Mouse (Mus musculus) left cerebral cortex, postnatal 14 days (tissue): Measurements from ENCODE around the gene Gm3417. TPM values are rescaled to one million over a fixed set of nuclear protein-coding genes. Genes with fewer than 3 reads are reported as not detected.
"Not testable (repeated sequence)": the region's sequence is repeated elsewhere in the genome, so short reads cannot be mapped to it uniquely, and the experiment has no call there.

Source experiments
- DNase-seq, 2 experiments: peaks; one replicate each; pipeline ENCODE4 v3.0.0; 2021 to 2022; ENCODE audit warnings: low spot score in 2 of 2, mixed read lengths in 1 of 2
- intact Hi-C: fragments of 180-260 bp; cut with DNase I; formaldehyde crosslinking; loops from one replicate; pipeline ENCODE4 v1.15.1; 2025
- long read RNA-seq, 2 experiments: library from polyadenylated mRNA; stranded (forward); transcript quantifications; one replicate each; pipeline ENCODE4 v2.0.0; 2021
- total RNA-seq, 2 experiments: library from RNA; stranded (reverse); gene quantifications; 2 replicates each; pipeline ENCODE4 v1.2.3; 2021

The Gm3417 gene
- not detected for total RNA-seq
- long read RNA-seq, experiment 1, partial matches to known transcripts: 0 of 2 reads
- long read RNA-seq, experiment 1, other reads (novel, unspliced or antisense): 2 of 2 reads
- long read RNA-seq, experiment 2: 0 reads

DNA sequence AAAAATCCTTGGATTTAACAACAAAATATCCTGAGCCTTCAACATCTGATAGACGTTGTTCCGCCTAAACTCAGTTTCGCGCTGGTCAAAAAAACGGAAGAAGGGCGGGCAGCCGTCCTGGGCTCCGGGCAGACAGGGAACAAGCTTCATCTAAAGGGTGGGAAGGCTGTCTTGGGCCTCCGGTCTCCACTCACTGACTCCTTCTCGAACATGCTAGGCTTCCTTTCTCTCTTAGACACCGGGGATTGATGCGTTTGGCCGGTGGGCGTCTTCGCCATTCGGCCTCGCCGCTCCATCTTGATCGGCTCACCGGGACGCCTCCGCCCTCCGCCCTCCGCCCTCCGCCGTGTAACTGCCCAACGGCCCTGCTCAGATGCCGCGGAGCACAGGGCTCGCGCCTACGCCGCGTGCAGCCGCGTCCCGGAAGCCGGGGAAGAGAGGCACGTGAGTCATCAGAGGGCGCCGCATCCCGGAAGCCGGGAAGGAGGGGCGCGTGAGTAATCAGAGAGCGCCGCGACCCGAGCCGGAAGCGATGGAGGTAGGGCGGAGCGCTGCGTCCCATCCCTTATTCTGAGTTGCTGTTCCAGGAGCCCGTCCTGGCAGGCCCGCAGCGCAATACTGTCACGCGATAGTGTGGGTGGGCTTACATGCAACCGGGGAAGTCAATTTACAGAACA is at the start of gene Gm3417, which contains the start of gene 9030025P20Rik:
TSS of gene Gm3417 (minus strand) at position 429 of the 677 bp plus-strand sequence.
TSS of gene 9030025P20Rik (plus strand) at position 107 of the 677 bp plus-strand sequence.
- DNase-seq, intact Hi-C loops: not testable (repeated sequence)

DNA sequence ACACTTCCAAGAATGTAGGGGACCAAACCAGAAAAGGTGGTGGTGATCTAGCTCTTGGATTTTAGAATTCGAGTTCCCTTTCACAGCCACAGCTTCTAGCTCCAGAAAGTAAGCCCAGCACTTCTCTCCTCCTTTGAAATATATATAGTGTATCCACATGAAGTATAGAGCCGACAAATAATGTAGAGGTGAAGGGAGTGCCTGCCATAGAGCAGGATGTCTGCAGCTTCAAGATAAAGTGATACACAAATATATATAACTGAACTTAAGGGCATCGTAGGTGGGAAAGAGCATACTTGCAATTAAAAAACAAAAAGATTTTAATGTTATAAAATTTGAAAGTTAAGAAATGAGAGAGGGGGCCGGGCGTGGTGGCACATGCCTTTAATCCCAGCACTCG is 46.9 kb upstream of the Gm3417 start:
- intact Hi-C loops, DNase-seq: not testable (repeated sequence)

DNA sequence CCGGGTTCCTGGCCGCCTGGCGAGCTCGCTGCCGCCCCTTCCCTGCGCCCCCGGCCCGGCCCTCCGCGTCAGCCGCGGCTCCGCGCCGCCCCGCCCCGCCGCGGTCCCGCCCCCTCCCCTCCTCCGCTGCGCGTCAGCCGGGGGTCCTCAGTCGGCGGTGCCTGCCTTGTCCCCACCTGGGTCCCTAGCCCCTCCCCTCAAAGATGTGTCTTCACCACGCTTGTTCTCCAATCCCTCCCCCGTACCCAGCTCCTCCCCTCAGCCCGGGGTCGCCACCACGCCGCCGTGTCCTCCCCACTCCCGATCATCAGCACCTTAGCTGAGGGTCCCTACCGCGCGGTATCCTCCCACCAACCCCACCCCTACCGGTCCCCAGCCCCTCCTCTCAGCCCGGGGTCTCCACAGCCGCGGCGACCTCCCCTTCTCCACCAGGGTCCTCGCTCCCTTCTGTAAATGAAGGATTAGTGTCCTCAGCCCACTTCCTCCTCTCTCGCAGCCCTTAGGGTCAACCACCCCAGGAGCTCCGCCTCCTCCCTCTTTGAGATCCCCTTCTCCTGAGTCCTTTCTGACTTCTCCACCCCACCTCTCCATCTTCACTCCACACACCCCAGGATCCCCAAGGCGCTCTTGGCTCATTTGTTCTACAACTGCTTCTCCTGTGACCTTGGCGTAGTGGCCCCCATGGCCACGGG is 46.1 kb upstream of the Gm3417 start:
- intact Hi-C loops, DNase-seq: not testable (repeated sequence)

DNA sequence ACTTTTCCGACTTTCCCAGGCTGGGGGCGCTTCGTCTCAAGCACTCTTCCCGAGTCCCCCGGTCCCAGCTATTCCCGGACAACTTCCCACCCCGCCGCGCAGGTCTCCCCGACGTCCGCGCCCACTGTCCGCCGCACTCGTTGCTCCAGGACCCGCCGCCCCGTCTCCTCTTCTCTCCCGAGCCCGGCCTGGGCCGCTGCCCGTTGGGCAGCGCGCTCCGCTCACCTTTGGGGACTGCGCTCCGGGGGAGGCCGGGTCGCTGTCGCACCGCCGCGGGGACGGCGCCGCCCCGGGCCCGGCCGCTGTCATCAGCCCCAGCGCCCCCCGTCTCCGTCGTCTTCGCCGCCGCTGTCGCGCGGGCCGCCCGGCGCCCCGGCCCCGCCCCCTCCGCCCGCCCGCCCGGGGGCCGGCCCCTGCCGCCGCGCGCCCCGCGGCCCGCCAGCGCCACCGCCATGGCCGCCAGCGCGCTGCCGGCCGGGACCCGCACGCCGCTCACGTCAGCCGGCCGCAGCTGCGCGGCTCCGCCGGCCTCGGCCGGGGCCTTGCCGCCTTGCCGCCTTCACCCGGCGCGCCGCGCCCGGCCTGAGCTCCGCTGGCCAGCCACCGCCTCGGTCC is 45.4 kb upstream of the Gm3417 start:
- intact Hi-C loops, DNase-seq: not testable (repeated sequence)

DNA sequence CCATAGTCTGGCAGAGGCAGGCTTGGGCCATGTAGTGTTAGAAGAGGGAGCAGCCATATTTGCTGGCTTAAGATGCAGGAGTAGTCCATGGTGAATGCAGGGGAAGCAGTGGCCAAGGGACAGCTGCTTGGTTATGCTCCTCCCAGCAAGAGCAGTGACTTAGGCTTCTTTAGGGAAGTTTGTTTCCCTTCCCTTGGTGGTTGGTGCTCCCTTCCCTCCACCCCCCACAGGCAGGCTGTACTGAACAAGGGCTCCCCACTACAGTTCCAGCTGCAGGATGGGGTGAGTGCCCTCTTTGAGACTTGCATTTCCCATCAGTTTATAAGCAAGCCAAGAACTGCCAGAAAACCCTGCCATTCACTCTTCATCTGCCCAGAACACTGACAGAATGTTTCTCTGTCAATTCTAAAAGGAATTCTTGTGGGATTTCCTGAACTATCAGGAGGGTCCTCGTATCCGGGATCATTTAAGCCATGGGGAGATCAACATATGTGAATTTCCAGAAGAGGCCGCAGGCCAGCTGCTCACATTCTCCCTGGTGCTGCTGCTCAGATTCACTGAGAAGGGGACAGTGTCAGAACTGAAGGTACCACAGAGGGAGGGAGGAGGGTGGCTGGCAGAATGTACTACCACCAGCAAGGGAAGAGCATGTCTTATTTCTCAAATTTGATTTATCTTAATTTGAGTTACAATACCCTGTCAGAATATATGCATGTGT is 43.1 kb upstream of the Gm3417 start:
- peak; percentile 13 to 35 for DNase-seq
- intact Hi-C loops: not testable (repeated sequence)

DNA sequence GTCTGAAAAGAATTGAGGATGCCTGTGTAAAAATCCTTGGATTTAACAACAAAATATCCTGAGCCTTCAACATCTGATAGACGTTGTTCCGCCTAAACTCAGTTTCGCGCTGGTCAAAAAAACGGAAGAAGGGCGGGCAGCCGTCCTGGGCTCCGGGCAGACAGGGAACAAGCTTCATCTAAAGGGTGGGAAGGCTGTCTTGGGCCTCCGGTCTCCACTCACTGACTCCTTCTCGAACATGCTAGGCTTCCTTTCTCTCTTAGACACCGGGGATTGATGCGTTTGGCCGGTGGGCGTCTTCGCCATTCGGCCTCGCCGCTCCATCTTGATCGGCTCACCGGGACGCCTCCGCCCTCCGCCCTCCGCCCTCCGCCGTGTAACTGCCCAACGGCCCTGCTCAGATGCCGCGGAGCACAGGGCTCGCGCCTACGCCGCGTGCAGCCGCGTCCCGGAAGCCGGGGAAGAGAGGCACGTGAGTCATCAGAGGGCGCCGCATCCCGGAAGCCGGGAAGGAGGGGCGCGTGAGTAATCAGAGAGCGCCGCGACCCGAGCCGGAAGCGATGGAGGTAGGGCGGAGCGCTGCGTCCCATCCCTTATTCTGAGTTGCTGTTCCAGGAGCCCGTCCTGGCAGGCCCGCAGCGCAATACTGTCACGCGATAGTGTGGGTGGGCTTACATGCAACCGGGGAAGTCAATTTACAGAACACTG is 31.3 kb upstream of the Gm3417 start, which contains the start of gene Gm3435:
TSS of gene Gm3435 (plus strand) at position 471 of the 708 bp plus-strand sequence.
- intact Hi-C loops, DNase-seq: not testable (repeated sequence)

DNA sequence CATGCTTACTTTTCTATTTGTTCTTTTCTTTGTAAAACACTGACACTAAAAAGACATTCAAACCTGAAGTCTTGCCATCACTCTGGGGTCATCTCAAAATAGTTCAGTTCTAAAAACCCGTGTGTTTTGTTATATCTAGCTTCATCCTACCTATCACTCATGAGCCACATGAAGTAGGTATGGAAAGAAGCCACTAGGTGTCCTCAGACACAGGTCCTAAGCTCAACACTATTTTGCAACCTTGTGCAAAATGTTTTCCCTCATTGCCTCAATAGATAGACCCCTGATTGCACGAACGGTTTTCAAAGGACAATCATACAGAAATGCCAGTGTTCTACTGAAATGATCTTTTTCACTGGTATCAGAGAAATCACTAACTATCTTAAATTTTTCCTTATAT is 30.5 kb upstream of the Gm3417 start:
- intact Hi-C loops, DNase-seq: not testable (repeated sequence)

DNA sequence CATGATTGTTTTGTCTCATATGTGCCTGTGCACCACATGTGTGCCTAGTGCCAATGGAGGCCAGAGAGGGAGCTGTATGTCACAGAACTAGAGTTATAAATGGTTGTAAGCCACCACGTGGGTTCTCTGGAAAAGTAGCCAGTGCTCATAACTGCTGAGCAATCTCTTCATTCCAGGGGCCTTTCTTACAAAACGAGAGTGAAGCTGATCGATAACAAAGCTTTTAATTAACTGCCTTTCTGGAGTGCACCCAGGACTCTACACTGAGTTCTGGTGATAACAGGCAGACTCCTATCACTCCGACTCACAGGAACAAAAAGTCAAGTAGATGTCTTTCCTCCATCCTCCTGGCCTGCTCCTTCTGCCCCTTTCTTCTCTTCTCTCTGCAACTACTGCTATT is 21.5 kb upstream of the Gm3417 start:
- intact Hi-C loops, DNase-seq: not testable (repeated sequence)

DNA sequence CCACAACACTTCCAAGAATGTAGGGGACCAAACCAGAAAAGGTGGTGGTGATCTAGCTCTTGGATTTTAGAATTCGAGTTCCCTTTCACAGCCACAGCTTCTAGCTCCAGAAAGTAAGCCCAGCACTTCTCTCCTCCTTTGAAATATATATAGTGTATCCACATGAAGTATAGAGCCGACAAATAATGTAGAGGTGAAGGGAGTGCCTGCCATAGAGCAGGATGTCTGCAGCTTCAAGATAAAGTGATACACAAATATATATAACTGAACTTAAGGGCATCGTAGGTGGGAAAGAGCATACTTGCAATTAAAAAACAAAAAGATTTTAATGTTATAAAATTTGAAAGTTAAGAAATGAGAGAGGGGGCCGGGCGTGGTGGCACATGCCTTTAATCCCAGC is 15.6 kb upstream of the Gm3417 start:
- DNase-seq, intact Hi-C loops: not testable (repeated sequence)

DNA sequence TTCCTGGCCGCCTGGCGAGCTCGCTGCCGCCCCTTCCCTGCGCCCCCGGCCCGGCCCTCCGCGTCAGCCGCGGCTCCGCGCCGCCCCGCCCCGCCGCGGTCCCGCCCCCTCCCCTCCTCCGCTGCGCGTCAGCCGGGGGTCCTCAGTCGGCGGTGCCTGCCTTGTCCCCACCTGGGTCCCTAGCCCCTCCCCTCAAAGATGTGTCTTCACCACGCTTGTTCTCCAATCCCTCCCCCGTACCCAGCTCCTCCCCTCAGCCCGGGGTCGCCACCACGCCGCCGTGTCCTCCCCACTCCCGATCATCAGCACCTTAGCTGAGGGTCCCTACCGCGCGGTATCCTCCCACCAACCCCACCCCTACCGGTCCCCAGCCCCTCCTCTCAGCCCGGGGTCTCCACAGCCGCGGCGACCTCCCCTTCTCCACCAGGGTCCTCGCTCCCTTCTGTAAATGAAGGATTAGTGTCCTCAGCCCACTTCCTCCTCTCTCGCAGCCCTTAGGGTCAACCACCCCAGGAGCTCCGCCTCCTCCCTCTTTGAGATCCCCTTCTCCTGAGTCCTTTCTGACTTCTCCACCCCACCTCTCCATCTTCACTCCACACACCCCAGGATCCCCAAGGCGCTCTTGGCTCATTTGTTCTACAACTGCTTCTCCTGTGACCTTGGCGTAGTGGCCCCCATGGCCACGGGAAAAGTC is 14.7 kb upstream of the Gm3417 start:
- DNase-seq, intact Hi-C loops: not testable (repeated sequence)

DNA sequence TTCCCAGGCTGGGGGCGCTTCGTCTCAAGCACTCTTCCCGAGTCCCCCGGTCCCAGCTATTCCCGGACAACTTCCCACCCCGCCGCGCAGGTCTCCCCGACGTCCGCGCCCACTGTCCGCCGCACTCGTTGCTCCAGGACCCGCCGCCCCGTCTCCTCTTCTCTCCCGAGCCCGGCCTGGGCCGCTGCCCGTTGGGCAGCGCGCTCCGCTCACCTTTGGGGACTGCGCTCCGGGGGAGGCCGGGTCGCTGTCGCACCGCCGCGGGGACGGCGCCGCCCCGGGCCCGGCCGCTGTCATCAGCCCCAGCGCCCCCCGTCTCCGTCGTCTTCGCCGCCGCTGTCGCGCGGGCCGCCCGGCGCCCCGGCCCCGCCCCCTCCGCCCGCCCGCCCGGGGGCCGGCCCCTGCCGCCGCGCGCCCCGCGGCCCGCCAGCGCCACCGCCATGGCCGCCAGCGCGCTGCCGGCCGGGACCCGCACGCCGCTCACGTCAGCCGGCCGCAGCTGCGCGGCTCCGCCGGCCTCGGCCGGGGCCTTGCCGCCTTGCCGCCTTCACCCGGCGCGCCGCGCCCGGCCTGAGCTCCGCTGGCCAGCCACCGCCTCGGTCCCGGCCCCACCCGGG is 14.0 kb upstream of the Gm3417 start:
- intact Hi-C loops, DNase-seq: not testable (repeated sequence)

DNA sequence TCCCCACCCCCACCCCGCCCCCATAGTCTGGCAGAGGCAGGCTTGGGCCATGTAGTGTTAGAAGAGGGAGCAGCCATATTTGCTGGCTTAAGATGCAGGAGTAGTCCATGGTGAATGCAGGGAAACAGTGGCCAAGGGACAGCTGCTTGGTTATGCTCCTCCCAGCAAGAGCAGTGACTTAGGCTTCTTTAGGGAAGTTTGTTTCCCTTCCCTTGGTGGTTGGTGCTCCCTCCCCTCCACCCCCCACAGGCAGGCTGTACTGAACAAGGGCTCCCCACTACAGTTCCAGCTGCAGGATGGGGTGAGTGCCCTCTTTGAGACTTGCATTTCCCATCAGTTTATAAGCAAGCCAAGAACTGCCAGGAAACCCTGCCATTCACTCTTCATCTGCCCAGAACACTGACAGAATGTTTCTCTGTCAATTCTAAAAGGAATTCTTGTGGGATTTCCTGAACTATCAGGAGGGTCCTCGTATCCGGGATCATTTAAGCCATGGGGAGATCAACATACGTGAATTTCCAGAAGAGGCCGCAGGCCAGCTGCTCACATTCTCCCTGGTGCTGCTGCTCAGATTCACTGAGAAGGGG is 11.6 kb upstream of the Gm3417 start:
- intact Hi-C loops, DNase-seq: not testable (repeated sequence)

DNA sequence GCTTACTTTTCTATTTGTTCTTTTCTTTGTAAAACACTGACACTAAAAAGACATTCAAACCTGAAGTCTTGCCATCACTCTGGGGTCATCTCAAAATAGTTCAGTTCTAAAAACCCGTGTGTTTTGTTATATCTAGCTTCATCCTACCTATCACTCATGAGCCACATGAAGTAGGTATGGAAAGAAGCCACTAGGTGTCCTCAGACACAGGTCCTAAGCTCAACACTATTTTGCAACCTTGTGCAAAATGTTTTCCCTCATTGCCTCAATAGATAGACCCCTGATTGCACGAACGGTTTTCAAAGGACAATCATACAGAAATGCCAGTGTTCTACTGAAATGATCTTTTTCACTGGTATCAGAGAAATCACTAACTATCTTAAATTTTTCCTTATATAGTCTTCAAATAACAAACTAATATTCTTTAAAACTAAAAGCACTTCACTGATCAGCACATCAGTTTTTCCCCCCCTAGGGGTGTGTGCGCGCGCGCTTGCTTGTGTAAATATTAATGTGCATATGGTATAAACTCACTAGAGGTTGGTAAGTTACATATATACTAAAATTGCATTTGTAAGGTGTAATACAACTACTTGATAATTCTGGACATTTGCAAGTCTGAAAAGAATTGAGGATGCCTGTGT is 750 bp downstream of the Gm3417 start:
- DNase-seq, intact Hi-C loops: not testable (repeated sequence)

DNA sequence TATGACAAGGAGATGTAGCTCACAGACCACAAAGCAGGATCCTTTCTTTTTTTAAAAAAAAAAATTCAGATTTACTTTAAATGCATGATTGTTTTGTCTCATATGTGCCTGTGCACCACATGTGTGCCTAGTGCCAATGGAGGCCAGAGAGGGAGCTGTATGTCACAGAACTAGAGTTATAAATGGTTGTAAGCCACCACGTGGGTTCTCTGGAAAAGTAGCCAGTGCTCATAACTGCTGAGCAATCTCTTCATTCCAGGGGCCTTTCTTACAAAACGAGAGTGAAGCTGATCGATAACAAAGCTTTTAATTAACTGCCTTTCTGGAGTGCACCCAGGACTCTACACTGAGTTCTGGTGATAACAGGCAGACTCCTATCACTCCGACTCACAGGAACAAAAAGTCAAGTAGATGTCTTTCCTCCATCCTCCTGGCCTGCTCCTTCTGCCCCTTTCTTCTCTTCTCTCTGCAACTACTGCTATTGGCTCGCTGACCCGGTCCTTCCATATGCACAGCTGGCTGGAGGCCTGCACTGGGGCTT is 10.1 kb downstream of the Gm3417 start:
- DNase-seq, intact Hi-C loops: not testable (repeated sequence)

DNA sequence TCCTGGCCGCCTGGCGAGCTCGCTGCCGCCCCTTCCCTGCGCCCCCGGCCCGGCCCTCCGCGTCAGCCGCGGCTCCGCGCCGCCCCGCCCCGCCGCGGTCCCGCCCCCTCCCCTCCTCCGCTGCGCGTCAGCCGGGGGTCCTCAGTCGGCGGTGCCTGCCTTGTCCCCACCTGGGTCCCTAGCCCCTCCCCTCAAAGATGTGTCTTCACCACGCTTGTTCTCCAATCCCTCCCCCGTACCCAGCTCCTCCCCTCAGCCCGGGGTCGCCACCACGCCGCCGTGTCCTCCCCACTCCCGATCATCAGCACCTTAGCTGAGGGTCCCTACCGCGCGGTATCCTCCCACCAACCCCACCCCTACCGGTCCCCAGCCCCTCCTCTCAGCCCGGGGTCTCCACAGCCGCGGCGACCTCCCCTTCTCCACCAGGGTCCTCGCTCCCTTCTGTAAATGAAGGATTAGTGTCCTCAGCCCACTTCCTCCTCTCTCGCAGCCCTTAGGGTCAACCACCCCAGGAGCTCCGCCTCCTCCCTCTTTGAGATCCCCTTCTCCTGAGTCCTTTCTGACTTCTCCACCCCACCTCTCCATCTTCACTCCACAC is 16.9 kb downstream of the Gm3417 start:
- intact Hi-C loops, DNase-seq: not testable (repeated sequence)

DNA sequence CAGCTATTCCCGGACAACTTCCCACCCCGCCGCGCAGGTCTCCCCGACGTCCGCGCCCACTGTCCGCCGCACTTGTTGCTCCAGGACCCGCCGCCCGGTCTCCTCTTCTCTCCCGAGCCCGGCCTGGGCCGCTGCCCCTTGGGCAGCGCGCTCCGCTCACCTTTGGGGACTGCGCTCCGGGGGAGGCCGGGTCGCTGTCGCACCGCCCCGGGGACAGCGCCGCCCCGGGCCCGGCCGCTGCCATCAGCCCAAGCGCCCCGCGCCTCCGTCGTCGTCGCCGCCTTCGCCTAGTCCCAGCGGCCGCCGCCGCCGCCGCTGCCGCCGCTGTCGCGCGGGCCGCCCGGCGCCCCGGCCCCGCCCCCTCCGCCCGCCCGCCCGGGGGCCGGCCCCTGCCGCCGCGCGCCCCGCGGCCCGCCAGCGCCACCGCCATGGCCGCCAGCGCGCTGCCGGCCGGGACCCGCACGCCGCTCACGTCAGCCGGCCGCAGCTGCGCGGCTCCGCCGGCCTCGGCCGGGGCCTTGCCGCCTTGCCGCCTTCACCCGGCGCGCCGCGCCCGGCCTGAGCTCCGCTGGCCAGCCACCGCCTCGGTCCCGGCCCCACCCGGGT is 17.5 kb downstream of the Gm3417 start, which contains the start of gene Phf10:
TSS of gene Phf10 (minus strand) at position 323 of the 606 bp plus-strand sequence.
- intact Hi-C loops, DNase-seq: not testable (repeated sequence)
